Mouse (Mus musculus) spleen, adult 2 months (tissue): Measurements from ENCODE around the gene Sidt2. TPM values are rescaled to one million over a fixed set of nuclear protein-coding genes. Genes with fewer than 3 reads are reported as not detected.

Experiments
- DNase-seq, 2 experiments: peaks; one replicate each; pipeline versions ENCODE4 v3.0.0 to v3.0.0-alpha.2; 2012 to 2021; ENCODE audit warnings: low spot score in 2 of 2, low read depth in 1 of 2
- H3K27ac ChIP-seq: fragments of 200-500 bp; 2 replicates; pipeline ENCODE4 v1.5.1; 2012; ENCODE audit warnings: low read length, inconsistent platforms; ENCODE audit not compliant: insufficient read depth
- H3K27me3 ChIP-seq: fragments of 200-500 bp; 2 replicates; pipeline ENCODE4 v1.6.1; 2012; ENCODE audit warnings: mild to moderate bottlenecking, moderate library complexity, low read length, inconsistent platforms; ENCODE audit not compliant: control insufficient read depth, insufficient read depth
- H3K36me3 ChIP-seq: fragments of 200-500 bp; 2 replicates; pipeline ENCODE4 v1.6.1; 2012; ENCODE audit warnings: mild to moderate bottlenecking, low read length, inconsistent platforms; ENCODE audit not compliant: control insufficient read depth, insufficient read depth
- H3K4me1 ChIP-seq: fragments of 200-500 bp; 2 replicates; pipeline ENCODE4 v1.6.1; 2011; ENCODE audit warnings: inconsistent platforms; ENCODE audit not compliant: control insufficient read depth, insufficient read depth, insufficient read length
- H3K4me3 ChIP-seq: fragments of 200-500 bp; 2 replicates; pipeline ENCODE4 v1.5.1; 2011; ENCODE audit warnings: mild to moderate bottlenecking, inconsistent platforms; ENCODE audit not compliant: insufficient read depth, insufficient read length; ENCODE audit errors: extremely low read depth
- CTCF ChIP-seq: fragments of 200-500 bp; IDR thresholded peaks from 2 replicates; pipeline ENCODE4 v1.5.1; 2011; ENCODE audit warnings: mild to moderate bottlenecking, inconsistent platforms; ENCODE audit not compliant: insufficient read depth, insufficient read length, insufficient replicate concordance; ENCODE audit errors: extremely low read depth
- POLR2A ChIP-seq: fragments of 200-500 bp; IDR thresholded peaks from 2 replicates; pipeline ENCODE4 v1.6.1; 2011; ENCODE audit warnings: low read depth, low read length, inconsistent platforms
- WGBS: fragments of 180-500 bp; shearing (Covaris S2); methylation state at CpG from one replicate; pipeline ENCODE4 v1.1.7; 2018; 5-methylcytosine and 5-hydroxymethylcytosine counted together
- polyA plus RNA-seq: library from polyadenylated mRNA; depleted of rRNA; stranded (reverse); fragments of >200 nt; gene quantifications from 2 replicates; pipeline ENCODE4 v1.2.3, GENCODE M21; 2012

The Sidt2 gene
- polyA plus RNA-seq, 1 experiment = 583 TPM

GRCm38 (mm10) chr9:45983676-45984408 is 28.8 kb upstream of the Sidt2 start:
- Histone ChIP-seq H3K4me3 (peak overlapping the region; percentile 86), H3K36me3 (no peaks in the 10 kb centered on the region), H3K27ac (no peak overlapping the region), H3K4me1 (peaks cover 9% of the 10 kb centered on the region; the same call in 1 of the 2 replicates), H3K27me3 (no peaks in the 10 kb centered on the region)
- DNase-seq = no peak
- no peak for TF ChIP-seq POLR2A
- no peak for TF ChIP-seq CTCF
- WGBS = 3% methylated on average over 23 of the region's 23 CpGs

- Histone ChIP-seq H3K4me3 (no peak overlapping the region), H3K27ac (no peak overlapping the region), H3K27me3 (no peaks in the 10 kb centered on the region), H3K4me1 (peaks cover 9% of the 10 kb centered on the region; the same call in 1 of the 2 replicates), H3K36me3 (no peaks in the 10 kb centered on the region)
- TF ChIP-seq POLR2A (no peak), CTCF (no peak)
- DNase-seq = no peak
Observed at GRCm38 (mm10) chr9:45981331-45981730, 26.3 kb upstream of the Sidt2 start.

GRCm38 (mm10) chr9:45980611-45981010 is 25.6 kb upstream of the Sidt2 start:
- peaks cover 9% of the 10 kb centered on the region; the same call in 1 of the 2 replicates for H3K4me1 ChIP-seq
- WGBS = 91% methylated on average over 1 of the region's 1 CpGs
- H3K27me3 ChIP-seq = no peaks in the 10 kb centered on the region
- H3K36me3 ChIP-seq = peaks cover 3% of the 10 kb centered on the region
- H3K27ac ChIP-seq = no peak overlapping the region
- no peak for TF ChIP-seq CTCF
- TF ChIP-seq POLR2A = no peak
- no peak for DNase-seq
- H3K4me3 ChIP-seq = no peak overlapping the region

GRCm38 (mm10) chr9:45979778-45980177 is 24.7 kb upstream of the Sidt2 start:
- TF ChIP-seq POLR2A (no peak), CTCF (no peak)
- no peak for DNase-seq
- H3K27ac ChIP-seq = no peak overlapping the region
- H3K4me3 ChIP-seq = no peak overlapping the region
- WGBS = 91% methylated on average over 2 of the region's 2 CpGs
- peaks cover 6% of the 10 kb centered on the region for H3K36me3 ChIP-seq
- peaks cover 8% of the 10 kb centered on the region; the same call in 1 of the 2 replicates for H3K4me1 ChIP-seq
- H3K27me3 ChIP-seq = no peaks in the 10 kb centered on the region

GRCm38 (mm10) chr9:45976884-45977283 is 21.8 kb upstream of the Sidt2 start:
- WGBS = 83% methylated on average over 2 of the region's 2 CpGs
- DNase-seq = peak in 1 of 2 experiments; percentile 18
- Histone ChIP-seq H3K4me3 (no peak overlapping the region), H3K27ac (no peak overlapping the region), H3K4me1 (no peaks in the 10 kb centered on the region), H3K36me3 (peaks cover 14% of the 10 kb centered on the region), H3K27me3 (no peaks in the 10 kb centered on the region)
- no peak for TF ChIP-seq POLR2A
- no peak for TF ChIP-seq CTCF

- Histone ChIP-seq H3K4me3 (no peak overlapping the region), H3K27me3 (no peaks in the 10 kb centered on the region), H3K4me1 (peaks cover 2% of the 10 kb centered on the region; the same call in 1 of the 2 replicates), H3K27ac (no peak overlapping the region), H3K36me3 (peaks cover 13% of the 10 kb centered on the region)
- TF ChIP-seq CTCF (no peak), POLR2A (no peak)
- WGBS = 93% methylated on average over 6 of the region's 6 CpGs
- no peak for DNase-seq
Observed at GRCm38 (mm10) chr9:45963577-45963976, 8.5 kb upstream of the Sidt2 start.

GRCm38 (mm10) chr9:45961855-45962254 is 6.8 kb upstream of the Sidt2 start:
- no peak for DNase-seq
- no peaks in the 10 kb centered on the region for H3K27me3 ChIP-seq
- H3K4me1 ChIP-seq = peaks cover 2% of the 10 kb centered on the region; the same call in 1 of the 2 replicates
- H3K36me3 ChIP-seq = peaks cover 6% of the 10 kb centered on the region
- TF ChIP-seq POLR2A = no peak
- TF ChIP-seq CTCF = no peak
- no peak overlapping the region for H3K27ac ChIP-seq
- WGBS = 52% methylated on average over 2 of the region's 2 CpGs
- H3K4me3 ChIP-seq = no peak overlapping the region
